ENCODE assay signal across 18 mouse cellular contexts in genomic region chr10:101004687-101005086, GRCm38 (mm10).
"Had no signal": no experiment of that assay in that cellular context is flagged by ENCODE, and none has a peak within 500 bp of the region (broad histone marks: within the 10 kb centered on the region; RNA-seq: fewer than 3 reads in every experiment).

No protein-coding gene starts in this region.

- H3K9me3 ChIP-seq: midbrain, embryonic 10.5 days; midbrain, embryonic 12.5 days; neural tube, embryonic 13.5 days; neural tube, embryonic 15.5 days had no signal

- H3K4me3 ChIP-seq: midbrain, embryonic 10.5 days; midbrain, embryonic 12.5 days; myocyte; neural tube, embryonic 13.5 days; neural tube, embryonic 15.5 days had no signal

- H3K27ac ChIP-seq: midbrain, embryonic 10.5 days; midbrain, embryonic 12.5 days; neural tube, embryonic 13.5 days; neural tube, embryonic 15.5 days had no signal

- H3K4me2 ChIP-seq: lung, embryonic 14.5 days; midbrain, embryonic 12.5 days; neural tube, embryonic 13.5 days; neural tube, embryonic 15.5 days had no signal

- H3K27me3 ChIP-seq: midbrain, embryonic 12.5 days; neural tube, embryonic 13.5 days; neural tube, embryonic 15.5 days had no signal

- ATAC-seq: midbrain, embryonic 16.5 days had no signal

- H3K36me3 ChIP-seq: midbrain, embryonic 10.5 days; midbrain, embryonic 12.5 days; neural tube, embryonic 13.5 days; neural tube, embryonic 15.5 days had no signal

- DNase-seq: lung, embryonic 14.5 days; lung, postnatal 10 days; lung, postnatal 4 days; midbrain, embryonic 14.5 days; retina, postnatal 1 day; right cerebral cortex, adult 18-20 months; right cerebral cortex, postnatal 25 days; right cerebral cortex, postnatal 4 days; spleen, adult 18-20 months; thymus, adult 18-20 months; thymus, postnatal 14 days; thymus, postnatal 36 days had no signal

- H3K9ac ChIP-seq: lung, embryonic 14.5 days; midbrain, embryonic 12.5 days; neural tube, embryonic 13.5 days; neural tube, embryonic 15.5 days had no signal

- H3K4me1 ChIP-seq: midbrain, embryonic 12.5 days; neural tube, embryonic 13.5 days; neural tube, embryonic 15.5 days had no signal
